8 mouse cellular contexts compared by ENCODE assay signal in the genomic region with DNA sequence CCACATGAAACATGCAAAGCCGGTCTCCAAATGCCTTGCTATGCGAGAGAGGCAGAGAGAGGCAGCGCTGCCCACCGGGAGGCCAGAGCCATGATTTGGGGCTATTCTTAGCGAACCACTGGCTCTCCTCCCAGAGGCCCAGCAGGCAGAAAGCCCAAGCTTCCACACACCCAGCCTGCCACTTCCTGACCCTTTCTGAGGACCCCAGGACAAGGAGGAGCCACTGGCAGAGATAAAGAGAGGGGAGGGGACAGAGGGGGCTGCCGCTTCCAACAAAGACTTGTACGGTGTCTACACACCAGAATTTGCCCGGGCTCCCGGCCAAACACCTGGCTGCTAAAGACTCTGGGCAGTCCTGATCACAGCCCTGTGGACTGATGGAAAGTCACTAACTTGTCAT. TPM values are rescaled to one million over a fixed set of nuclear protein-coding genes. Genes with fewer than 3 reads are reported as not detected.
A peak's percentile ranks its signal among the peaks of the same experiment; 100 is the strongest.
DNase-seq lines count a peak whose midpoint lies in the region; ATAC-seq lines count a peak whose summit lies in the region.

No protein-coding gene starts in this region.

- H3K9me3 ChIP-seq in neural tube, embryonic 11.5 days (ENCODE audit: control insufficient read depth, low read length): no peaks in the 10 kb centered on the region
- H3K9me3 ChIP-seq in kidney, embryonic 15.5 days (replicated peaks): no peaks in the 10 kb centered on the region

- H3K27ac ChIP-seq in neural tube, embryonic 11.5 days (ENCODE audit: low read depth, low read length): no peak overlapping the region; the same call in 1 of the 2 replicates
- peak overlapping the region; percentile 60 for H3K27ac ChIP-seq in kidney, embryonic 15.5 days

- H3K4me3 ChIP-seq in neural tube, embryonic 11.5 days (ENCODE audit: low read depth, low read length): 0 out of 2 replicates have a peak overlapping the region, but pooled peaks have one; percentile 19
- H3K4me3 ChIP-seq in kidney, embryonic 15.5 days (replicated peaks): peak overlapping the region; percentile 65

- H3K9ac ChIP-seq in neural tube, embryonic 11.5 days (ENCODE audit: low read length): no peak overlapping the region
- H3K9ac ChIP-seq in kidney, embryonic 15.5 days: no peak overlapping the region

- H3K4me2 ChIP-seq in neural tube, embryonic 11.5 days (ENCODE audit: low read depth): peak overlapping the region; percentile 96
- peak overlapping the region; percentile 98 for H3K4me2 ChIP-seq in kidney, embryonic 15.5 days

- 3% methylated on average over 9 of the region's 9 CpGs for WGBS in neural tube, embryonic 11.5 days
- WGBS in kidney, embryonic 15.5 days: 14% methylated on average over 9 of the region's 9 CpGs

- H3K4me1 ChIP-seq in neural tube, embryonic 11.5 days (ENCODE audit: control insufficient read depth, insufficient read depth, low read length): peaks cover 28% of the 10 kb centered on the region
- peaks cover 86% of the 10 kb centered on the region for H3K4me1 ChIP-seq in kidney, embryonic 15.5 days

- ATAC-seq in neural tube, embryonic 11.5 days (ENCODE audit: insufficient read depth, low FRiP score, low TSS enrichment): no peak
- ATAC-seq in kidney, embryonic 15.5 days (replicated peaks; ENCODE audit: low FRiP score): no peak
- ATAC-seq in CD4-positive, CD25-positive, alpha-beta regulatory T cell, adult 4 months: no peak

- no peak for DNase-seq in neural tube, embryonic 11.5 days (ENCODE audit: low spot score)
- DNase-seq in neural tube, embryonic 10.5 days (ENCODE audit: extremely low spot score, low spot score): no peak
- DNase-seq in gastrocnemius, postnatal 36 days: peak; percentile 47 to 56
- peak; percentile 58 to 80 for DNase-seq in lung, postnatal 4 days
- DNase-seq in right cerebral cortex, adult 2 months (ENCODE audit: low spot score in 2 of 2): no peak
- no peak for DNase-seq in cerebellum, postnatal 36 days

- H3K27me3 ChIP-seq in neural tube, embryonic 11.5 days (ENCODE audit: control insufficient read depth, insufficient read depth, low read length): no peaks in the 10 kb centered on the region
- H3K27me3 ChIP-seq in kidney, embryonic 15.5 days: no peaks in the 10 kb centered on the region

- no peaks in the 10 kb centered on the region for H3K36me3 ChIP-seq in neural tube, embryonic 11.5 days (ENCODE audit: control insufficient read depth, insufficient read depth, low read length)
- H3K36me3 ChIP-seq in kidney, embryonic 15.5 days: no peaks in the 10 kb centered on the region

- intact Hi-C loops in gastrocnemius, postnatal 36 days (cut with DNase I): no loop called here

RNA-seq across cellular contexts. Expression of a gene that starts 3.1 kb away (rescaled TPM):
- 26.4 and 27.2 TPM in 2 replicates for polyA plus RNA-seq in neural tube, embryonic 11.5 days (2014; fragmentation: Nextera tagmentation; extraction: Ambion mirVana)
- 1 to 10 TPM; 4.4 to 4.5 TPM for total RNA-seq in gastrocnemius, postnatal 36 days (2021)
- polyA plus RNA-seq in kidney, embryonic 15.5 days (2015; fragmentation: Nextera tagmentation; extraction: Ambion mirVana): 33.5 and 37.3 TPM in 2 replicates
- not detected for polyA plus RNA-seq in CD4-positive, CD25-positive, alpha-beta regulatory T cell, adult 4 months (2017; shearing (Covaris generic))

RNA-seq across cellular contexts. Expression of a gene that starts 37.6 kb away (rescaled TPM):
- polyA plus RNA-seq in neural tube, embryonic 11.5 days (2014; fragmentation: Nextera tagmentation; extraction: Ambion mirVana): not detected in 2 replicates
- total RNA-seq in gastrocnemius, postnatal 36 days (2021): under 1 TPM in 1 of 2 experiments, not detected in 1; 0.12 TPM
- polyA plus RNA-seq in kidney, embryonic 15.5 days (2015; fragmentation: Nextera tagmentation; extraction: Ambion mirVana): 0.38 and 0.42 TPM in 2 replicates
- not detected for polyA plus RNA-seq in CD4-positive, CD25-positive, alpha-beta regulatory T cell, adult 4 months (2017; shearing (Covaris generic))

Comparison
In these comparisons a context has a peak if more than half of its experiments do, and no peak if none do; other contexts are left out.
1. DNase-seq: peak in gastrocnemius, postnatal 36 days (2 of 2) and lung, postnatal 4 days (2 of 2); none in neural tube, embryonic 11.5 days (single experiment), neural tube, embryonic 10.5 days (single experiment), right cerebral cortex, adult 2 months (0 of 2) and cerebellum, postnatal 36 days (0 of 2).
2. RNA of a gene that starts 3.1 kb away (polyA plus RNA-seq): 33.5 to 37.3 TPM in kidney, embryonic 15.5 days and 26.4 to 27.2 TPM in neural tube, embryonic 11.5 days; not detected in CD4-positive, CD25-positive, alpha-beta regulatory T cell, adult 4 months; every median in the first group is over 10 times any median in the second.